Mouse (Mus musculus): ENCODE results near the gene Abca7.
A peak's percentile ranks its signal among the peaks of the same experiment; 100 is the strongest.

Gene Abca7

DNA sequence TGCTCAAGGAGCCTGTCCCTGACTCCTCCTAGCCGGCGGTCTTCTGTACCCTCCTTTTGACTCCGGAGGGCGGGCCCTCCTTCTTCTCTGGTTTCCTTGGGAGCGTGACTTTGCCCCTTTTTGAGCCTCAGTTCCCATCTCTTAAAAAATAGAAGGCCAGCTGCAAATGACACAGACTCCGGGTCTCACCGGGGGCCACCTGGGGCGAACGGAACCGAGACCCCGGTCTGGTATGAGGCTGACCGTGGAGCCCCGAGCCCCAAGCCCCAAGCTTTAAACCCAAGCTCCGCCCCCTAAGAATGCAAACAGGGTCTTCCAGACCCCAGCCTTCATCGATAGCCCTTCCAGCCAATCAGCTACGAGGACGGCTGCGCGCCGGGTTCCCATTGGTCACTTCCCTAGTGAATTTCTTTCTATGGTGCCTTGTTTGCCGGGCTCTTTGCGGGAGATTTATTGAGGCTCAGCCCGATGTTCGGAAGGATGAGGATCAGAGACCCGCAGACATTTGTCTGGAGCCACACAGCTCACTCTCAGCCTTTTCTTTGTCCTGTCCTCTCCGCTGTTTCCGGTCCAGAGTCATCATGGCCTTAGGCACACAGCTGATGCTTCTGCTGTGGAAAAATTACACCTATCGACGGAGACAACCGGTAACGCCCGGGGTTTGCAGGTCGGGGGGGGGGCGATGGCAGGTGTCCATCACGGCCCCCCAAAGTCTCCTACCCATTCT is 903 bp downstream of the Abca7 start:
- peak; percentile 91 for DNase-seq

DNA sequence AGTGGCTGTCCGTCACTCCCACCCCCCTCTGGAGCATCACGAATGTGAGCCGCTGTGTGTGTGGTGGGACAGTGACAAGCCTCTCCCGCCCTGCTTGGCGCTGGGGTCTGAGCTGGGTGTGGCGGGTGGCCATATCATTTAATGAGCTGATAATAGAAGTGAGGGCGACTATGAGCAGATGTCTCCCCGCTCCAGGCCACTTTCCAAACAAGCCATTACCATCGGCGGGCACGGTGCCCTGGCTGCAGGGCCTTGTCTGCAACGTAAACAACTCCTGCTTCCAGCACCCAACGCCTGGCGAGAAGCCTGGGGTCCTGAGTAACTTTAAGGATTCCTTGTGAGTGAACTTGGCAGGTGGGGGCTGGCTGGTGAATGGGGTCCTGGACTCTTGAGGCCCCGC is 1.5 kb downstream of the Abca7 start:
- peak; percentile 69 for DNase-seq

DNA sequence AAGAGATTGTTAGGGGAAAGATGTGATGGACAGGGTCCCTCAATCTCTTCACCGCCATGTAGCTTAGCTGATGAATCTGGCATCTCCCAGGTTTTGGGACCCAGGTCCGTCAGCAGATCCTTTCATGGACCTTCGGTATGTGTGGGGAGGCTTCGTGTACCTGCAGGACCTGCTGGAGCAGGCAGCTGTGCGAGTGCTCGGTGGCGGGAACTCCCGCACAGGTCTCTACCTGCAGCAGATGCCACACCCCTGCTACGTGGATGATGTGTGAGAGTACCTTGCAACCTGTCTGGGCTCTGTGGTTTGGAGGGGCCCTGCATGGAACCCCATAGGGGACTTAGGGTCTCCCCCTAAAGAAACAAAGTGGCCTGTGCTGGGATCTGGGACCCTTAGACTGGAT is 5.7 kb downstream of the Abca7 start:
- DNase-seq = no peak

DNA sequence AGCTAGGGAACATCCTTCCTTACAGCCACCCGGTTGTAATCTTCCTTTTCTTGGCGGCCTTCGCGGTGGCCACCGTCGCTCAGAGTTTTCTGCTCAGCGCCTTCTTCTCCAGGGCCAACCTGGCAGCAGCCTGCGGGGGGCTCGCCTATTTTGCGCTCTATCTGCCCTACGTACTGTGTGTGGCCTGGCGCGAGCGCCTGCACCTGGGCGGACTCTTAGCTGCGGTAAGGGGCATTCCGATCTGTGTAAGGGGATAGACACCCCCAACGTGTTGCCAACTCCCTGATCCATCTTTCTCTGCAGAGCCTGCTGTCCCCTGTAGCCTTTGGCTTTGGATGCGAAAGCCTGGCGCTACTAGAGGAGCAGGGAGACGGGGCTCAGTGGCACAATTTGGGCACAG is 6.5 kb downstream of the Abca7 start:
- no peak for DNase-seq

DNA sequence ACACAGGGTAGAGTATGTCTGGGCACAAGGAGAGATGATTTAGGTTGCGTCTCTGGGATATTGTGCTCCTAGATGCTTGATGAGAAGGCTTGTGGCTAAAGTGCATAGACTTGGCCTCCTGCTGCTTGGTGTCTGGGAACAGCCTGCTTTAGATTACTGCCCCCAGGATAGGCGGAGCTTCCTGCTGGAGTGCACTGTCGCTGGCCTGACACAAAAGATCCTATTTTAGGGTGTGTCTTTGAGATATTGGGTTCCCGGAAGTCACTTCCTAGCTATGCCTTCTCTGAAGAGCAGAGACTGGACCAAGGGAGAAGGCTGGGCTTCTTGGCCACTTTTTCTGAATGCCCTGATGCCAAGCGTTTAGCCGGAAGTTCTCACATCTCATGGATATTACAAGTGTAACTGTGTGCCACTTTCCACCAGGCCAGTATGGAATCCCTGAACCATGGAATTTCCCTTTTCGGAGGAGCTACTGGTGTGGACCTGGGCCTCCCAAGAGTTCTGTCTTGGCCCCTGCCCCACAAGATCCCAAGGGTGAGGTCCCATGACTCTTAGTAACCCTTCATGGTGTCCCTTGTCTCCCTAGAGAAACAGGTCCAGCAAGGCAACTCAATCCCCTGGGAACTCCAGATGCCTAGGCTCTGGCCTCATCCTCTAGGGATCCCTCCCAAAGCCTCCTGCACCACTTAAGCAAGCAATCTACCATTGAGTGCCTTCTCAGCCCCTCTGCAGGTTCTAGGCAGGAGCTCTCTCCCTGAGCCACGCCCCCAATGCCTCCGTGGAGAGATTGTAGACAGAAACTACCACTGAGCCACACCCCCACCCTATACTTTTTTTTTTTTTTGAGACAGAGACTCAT is 7.3 kb downstream of the Abca7 start:
- DNase-seq = peak; percentile 76

DNA sequence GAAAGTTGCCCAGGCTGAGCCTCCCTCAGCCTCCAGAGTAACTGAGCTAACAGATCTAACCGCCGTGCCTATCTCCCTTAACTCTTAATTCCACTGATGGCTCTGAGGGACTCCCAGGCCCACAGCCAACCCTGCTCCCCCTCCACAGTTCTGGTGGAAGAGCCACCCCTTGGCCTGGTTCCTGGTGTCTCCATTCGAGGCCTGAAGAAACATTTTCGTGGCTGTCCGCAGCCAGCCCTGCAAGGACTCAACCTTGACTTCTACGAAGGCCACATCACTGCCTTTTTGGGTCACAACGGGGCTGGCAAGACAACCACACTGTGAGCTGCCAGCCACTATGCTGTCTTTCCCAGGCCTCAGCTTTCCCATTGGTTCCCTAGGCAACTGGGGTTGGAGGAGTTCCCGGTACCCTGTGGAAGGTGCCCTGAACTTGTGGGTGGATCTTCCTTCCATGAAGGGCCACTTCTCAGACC is 8.0 kb downstream of the Abca7 start:
- DNase-seq = no peak

DNA sequence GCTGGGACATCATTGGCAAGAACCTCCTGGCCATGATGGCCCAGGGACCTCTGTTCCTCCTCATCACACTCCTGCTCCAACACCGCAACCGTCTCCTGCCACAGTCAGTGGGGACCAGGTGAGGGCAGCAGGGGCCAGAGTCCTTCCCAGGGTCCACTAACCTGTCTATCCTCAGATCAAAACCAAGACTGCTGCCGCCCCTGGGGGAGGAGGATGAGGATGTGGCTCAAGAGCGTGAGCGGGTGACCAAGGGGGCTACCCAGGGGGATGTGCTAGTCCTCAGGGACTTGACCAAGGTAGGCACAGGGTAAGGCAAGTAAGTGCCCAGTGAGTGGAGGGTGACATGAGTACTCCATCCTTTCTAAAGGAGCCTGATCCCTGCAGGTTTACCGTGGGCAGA is 15.4 kb downstream of the Abca7 start:
- no peak for DNase-seq

DNA sequence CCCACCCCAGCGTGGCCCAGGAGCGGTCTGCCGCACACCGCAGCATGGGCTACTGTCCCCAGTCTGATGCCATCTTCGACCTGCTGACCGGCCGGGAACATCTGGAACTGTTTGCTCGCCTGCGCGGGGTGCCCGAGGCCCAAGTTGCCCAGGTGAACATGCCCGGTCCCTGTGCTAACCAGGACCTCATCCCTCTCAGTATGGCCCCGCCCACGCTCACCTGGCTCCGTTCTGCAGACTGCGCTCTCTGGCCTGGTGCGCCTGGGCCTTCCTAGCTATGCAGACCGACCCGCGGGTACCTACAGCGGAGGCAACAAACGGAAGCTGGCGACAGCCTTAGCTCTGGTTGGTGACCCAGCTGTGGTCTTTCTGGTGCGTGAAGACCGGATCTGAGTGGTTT is 17.3 kb downstream of the Abca7 start:
- no peak for DNase-seq

DNA sequence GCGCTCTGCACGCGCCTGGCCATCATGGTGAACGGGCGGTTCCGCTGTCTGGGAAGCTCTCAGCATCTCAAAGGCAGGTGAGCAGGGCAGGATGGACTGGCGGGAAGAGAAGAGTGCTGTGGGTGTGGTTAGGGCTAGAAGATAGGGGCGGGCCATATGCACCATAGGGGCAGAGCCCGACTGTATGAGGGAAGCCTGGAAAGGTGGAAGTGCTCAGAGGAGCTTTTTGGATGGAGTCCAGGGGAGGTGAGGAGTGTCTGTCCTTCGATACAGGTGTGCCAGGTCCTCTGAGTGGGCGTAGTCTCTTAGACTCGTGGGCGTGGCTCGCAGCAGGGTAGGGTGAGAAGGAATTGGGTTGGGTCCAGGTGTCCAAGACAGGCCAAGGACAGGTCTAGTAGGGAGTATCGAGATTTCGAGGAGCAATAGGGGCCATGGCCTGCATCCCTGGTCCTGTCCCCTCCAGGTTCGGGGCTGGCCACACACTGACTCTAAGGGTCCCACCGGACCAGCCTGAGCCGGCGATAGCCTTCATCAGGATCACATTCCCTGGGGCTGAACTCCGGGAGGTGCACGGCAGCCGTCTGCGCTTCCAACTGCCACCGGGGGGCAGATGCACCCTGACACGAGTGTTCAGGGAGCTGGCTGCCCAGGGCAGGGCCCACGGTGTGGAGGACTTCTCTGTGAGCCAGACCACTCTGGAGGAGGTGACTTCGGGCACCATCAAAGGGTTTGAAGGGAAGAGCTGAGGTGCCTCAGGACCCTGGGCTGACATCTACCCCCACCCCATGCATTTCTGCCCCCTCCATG is 18.4 kb downstream of the Abca7 start:
- peak; percentile 27 for DNase-seq

DNA sequence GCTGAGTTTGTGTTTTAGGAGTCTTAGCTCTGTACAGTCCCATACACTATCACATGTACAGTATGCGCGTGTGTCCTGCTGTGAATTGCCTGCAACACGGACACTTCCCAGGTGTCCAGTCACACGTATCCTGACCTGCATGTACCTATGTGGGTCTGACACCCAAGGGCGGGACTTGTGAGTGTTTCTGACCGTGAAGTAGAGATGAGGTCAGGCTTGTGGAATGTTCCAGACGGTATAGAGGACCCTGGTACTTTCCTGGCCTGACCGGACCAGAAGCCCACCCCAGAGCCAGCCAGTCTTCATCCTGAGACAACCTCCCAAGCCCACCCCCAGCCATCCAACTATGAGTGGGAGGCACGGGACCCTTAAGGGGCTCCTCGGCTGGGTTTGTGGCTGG is 19.3 kb downstream of the Abca7 start:
- no peak for DNase-seq

DNA sequence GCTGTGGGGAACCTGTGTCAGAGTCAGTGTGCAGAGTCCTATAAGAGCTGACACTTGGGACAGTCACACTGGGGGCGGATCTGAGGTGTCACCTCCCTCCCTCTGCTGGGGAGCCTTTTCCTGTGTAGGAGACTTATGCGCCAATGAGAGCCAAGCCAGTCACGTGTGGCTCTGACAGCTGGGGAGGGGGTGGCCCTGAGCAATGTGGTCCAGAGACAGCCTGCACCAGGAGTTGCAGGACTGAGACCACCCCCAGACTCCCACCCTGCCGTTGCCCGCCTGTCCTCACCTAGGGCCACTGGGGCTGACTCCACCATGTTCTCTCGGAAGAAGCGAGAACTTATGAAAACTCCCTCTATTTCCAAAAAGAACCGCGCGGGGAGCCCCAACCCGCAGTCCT is 20.2 kb downstream of the Abca7 start, which contains the start of gene Arhgap45:
TSS of gene Arhgap45 (plus strand) at position 143 of the 400 bp plus-strand sequence.
- peak; percentile 75 for DNase-seq

DNA sequence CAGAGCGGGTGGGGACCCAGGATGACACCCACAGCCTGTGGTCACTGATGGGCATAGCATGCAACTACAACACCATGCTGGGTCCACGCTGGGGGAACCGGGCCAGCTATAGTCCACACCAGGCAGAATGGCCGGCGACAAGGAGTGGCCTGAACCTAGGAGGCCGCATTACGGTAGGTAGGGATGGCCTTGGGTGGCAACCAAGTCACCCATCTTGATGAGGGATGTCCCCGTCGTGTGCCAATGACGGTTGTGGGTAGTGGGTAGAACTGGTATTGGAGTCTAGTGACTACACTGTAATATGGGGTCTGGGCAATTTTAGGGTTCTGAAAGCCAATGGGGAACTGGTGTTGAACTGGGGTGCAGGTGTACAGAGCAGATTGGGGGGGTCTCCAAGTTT is 20.6 kb downstream of the Abca7 start:
- no peak for DNase-seq

DNA sequence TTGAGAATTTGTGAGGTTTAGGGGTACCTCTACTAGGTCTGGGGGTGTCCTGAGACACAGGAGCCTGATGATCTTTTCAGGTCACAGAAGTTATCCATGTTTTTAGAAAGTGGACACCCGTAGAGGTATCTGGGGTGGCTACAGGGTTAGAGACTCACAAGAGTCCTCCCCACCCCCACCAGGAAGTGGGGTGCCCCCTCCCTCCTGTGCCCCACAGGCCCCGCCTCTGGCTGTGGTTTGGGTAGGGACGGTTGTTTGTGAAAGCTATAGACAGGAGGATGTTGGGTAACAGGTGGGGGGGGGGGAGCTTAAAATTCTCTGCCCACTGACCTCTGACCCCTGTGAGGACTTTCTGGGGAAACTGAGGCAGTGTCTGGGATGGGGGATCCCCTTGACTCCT is 21.1 kb downstream of the Abca7 start:
- DNase-seq = peak; percentile 81

DNA sequence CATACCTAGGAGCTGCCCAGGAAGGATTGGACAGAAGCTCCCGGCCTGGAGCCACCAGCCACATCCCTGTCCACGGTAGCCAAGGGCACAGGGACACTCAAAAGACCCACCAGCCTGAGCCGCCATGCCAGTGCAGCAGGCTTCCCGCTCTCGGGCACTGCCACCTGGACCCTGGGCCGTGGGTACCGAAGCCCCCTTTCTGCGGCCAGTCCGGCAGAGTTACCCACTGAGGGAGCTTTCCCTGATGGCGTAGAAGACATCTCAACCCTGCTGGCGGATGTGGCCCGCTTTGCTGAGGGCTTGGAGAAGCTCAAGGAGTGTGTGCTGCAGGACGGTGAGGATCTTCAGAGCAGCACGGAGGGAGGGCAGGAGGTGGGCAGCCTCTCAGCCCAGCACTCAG is 21.5 kb downstream of the Abca7 start:
- no peak for DNase-seq

DNA sequence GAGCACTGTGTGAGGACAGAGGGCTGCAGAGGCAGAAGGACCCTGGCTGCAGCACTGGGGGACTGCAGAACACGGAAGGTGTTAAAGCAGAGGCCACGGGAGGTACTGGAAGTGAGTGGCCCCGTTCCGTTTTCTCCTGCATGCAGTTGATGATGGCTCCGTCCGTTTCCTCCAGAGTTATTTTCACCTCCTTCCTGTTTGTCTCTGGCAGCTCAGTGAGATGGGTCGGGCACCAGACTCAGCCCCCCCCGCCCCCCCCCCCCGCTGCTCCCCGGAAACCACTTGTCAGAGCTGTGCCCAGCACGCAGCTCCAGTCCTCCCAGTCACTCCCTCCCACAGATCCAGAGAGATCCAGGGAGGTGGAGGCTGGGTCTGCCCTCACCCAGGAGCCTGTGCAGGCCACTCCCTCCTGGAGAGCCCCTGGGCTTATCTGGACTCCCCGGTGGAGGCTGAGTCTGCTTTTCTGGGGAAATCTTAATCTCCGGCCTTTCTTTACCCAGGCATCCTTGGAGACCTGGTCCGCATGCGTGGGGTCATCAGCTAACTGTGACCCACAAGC is 22.5 kb downstream of the Abca7 start:
- DNase-seq = peak; percentile 80

DNA sequence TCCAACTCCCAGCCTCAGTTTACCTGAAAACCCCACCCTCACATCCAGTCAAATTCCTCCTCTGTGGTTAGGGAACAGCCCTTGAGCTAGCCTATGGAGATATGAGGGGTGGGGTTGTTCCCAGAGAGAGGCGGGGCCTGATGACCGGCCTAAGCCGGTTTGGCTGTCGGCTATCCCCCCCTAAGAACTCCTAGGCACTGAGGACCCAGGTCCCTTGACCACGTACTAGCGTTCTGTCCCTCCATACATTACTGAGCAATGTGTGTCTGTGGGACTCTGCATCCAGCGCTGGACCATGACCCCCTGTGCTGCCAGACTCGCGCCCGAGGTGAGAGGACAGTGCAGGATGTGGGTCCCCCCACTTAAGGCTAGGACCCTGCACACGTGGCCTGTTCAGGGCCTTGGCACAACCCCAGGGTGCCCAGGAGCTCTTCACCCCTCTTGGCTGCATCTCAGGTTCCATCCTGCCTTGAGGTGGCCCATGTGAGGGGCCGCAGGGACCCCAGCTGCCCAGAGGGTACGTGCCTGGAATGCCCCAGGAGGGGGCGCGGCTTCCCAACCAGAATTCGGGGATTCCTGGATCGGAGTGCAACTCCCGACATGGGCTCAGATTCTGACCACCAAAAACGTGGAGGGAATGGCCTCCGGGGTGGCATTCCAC is 23.3 kb downstream of the Abca7 start:
- DNase-seq = peak; percentile 59

DNA sequence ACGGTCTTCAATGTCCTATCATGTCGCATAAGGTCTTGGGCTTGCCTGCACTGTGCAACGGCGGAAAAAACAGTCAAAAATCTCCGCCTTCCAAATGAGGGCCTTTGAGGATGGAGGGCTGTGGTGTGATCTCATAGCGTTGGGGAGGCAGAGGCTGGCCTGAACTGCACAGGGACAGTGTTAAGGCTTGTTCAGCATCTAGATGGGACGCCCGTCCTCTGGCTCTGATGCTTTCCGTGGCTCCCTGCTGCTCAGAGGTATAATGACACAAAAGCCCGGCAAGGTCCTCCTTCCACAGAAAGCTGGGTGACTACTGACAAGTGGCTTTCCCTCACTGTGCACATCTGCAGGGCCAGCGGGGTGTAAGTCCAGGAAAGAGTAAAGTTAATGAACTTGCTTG is 23.9 kb downstream of the Abca7 start:
- no peak for DNase-seq

DNA sequence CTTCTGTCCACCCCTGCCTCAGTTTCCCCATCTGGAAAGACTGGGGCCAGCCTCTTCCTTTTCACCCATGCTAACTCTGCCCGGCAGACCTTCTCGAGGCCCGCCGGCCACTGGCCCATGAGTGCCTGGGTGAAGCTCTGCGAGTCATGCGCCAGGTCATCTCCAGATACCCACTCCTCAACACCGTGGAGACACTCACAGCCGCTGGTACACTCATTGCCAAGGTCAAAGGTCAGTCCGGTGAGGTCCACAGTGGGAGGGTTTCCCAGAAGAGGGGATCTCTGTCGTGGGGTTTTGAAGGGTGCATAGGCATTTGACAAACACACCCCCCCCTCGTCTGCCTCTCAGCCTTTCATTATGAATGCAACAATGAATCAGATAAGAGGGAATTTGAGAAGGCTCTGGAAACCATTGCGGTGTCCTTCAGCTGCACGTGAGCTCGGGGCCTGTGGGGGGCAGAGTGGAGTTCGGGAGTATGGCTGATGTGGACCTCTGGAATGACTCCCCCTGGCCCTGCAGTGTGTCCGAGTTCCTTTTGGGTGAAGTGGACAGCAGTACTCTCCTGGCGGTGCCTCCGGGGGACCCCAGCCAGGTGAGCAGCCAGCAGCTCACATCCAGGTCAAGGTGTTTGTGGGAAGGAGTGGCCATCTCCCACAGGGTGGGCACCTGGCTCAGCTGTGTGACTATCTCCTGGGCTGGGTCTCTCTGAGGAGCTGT is 24.5 kb downstream of the Abca7 start:
- DNase-seq = no peak

DNA sequence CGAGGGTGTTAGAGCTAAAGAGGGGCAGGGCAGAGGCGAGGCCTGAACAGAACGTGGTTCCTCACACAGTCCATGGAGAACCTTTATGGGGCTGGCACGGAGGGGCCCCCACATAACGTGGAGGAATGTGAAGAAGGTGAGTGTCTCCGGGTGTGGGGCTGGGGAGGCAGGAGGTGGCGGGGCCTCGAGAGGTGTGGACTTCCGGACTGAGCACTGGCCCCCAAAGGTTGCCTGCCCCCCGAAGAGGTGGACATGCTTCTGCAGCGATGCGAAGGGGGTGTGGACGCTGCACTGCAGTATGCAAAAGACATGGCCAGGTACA is 25.0 kb downstream of the Abca7 start:
- DNase-seq = no peak

DNA sequence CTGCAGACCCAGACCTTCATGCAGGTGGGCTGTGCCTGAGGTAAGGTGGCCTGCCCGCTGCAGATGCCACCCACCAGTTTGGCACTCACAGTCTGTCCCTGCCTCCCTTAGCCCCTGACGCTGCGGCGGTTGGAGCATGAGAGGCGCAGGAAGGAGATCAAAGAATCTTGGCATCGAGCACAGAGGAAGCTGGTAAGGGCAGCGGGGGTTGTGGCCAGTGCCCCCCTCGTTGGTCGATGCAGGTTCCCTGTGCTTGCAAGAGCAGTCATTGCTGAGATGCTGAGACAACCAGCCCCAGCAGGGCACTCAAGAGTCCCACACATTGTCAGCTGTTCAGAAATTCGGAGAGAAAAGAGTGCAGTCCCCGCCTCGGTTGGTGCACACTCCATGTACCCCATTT is 25.9 kb downstream of the Abca7 start:
- DNase-seq = no peak

DNA sequence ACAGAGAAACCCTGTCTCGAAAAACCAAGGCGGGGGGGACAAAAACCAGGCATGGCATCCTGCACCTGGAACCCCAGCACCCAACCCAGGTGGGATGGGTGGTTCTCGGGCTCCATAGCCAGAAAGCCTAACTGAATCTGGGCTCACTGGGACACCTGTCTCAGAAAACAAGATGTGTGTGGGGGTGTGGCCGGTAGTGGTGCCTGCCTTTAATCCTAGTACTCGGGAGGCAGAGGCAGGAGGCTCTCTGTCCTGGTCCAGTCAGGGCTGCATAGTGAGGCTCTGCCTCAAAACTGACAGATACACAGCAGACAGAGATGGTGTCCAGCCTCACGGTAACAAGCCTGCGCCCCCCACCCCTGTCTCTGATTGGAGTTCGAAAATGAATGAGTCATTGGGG is 26.5 kb downstream of the Abca7 start:
- DNase-seq = no peak

DNA sequence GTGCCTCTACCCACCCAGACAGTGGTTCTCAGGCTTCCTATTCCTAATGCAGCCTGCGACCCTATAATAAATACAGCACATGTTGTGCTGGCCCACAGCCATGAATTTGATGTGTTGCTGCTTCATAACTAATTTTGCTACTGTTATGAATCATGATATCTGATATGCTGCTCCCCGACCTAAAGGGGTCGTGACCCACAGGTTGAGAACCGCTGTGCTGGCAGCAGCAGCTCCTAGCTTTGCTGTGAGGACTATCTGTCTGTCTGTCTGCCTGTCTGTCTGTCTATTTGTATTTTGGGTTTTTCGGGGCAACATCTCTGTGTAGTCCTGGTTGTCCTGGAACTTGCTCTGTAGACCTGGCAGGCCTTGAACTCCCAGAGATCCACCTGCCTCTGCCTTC is 27.5 kb downstream of the Abca7 start:
- DNase-seq = no peak

All from liver (tissue).